Mouse (Mus musculus): ENCODE measurements at regions not wholly inside any gene's neighbourhood (a gene's known extent, or its start where the extent isn't known, plus 50 kb on each side); places are given as distances from the start of the nearest gene placed in this dataset.

DNA sequence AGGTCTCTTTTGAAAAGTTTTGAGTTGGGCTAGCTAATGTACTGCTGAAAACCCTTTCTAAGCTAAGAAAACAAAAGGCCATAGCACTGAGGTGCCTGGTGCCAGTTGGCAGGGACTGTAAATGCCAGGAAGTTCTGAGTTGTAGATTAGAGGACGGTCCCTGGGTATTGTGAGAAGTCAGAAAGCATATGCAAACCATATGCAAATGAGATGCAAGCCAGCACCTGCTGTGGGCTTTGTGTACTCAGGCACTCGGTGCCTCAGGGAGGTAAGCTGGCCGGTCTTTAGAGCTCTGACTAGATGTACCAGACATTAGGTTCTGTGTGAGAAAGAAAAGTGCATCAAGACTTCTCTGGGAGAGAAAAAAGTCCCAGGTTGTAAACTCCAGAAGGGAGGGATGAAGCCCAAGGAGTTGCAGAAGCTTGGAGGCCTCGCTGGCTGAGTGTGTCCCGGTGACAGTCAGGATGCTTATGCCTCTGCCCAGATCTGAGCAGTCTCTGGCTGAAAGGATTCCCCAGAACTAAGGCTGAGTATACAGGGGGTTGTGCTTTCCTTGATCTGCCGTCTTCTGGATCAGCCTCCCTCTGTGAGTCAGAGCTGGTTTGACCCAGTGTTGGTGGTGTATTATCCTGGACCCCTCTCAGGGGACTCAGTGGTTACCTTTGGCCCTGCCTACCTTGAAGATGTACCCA, 157.3 kb downstream of the Rps24 start:
- TF ChIP-seq EP300 (optimal IDR thresholded peaks at IDR 0.05) (no peak), CTCF (IDR thresholded peaks at IDR 0.05; ENCODE audit: low read depth) (no peak)

All from stomach, postnatal 0 days (tissue).